Mouse (Mus musculus) liver, postnatal 0 days (tissue): ENCODE measurements at regions not wholly inside any gene's neighbourhood (a gene's known extent, or its start where the extent isn't known, plus 50 kb on each side); places are given as distances from the start of the nearest gene placed in this dataset.

Experiments used
- CTCF ChIP-seq: sonication (generic); IDR thresholded peaks from 2 replicates; pipeline ENCODE4 v1.5.1; 2016; ENCODE audit warnings: antibody characterized with exemption, low read depth
- EP300 ChIP-seq: IDR thresholded peaks from 2 replicates; pipeline ENCODE4 v1.6.1; 2016; ENCODE audit warnings: antibody characterized with exemption, low read depth, mild to moderate bottlenecking

- TF ChIP-seq CTCF (no peak), EP300 (no peak)
Observed at GRCm38 (mm10) chr2:75518607-75519006, 140.5 kb upstream of the Hnrnpa3 start.
